Mouse (Mus musculus) megakaryocyte, adult 5-6 weeks (primary cell): ENCODE measurements around the gene Ccser1. TPM values are rescaled to one million over a fixed set of nuclear protein-coding genes. Genes with fewer than 3 reads are reported as not detected.
"Not testable (repeated sequence)": the region's sequence is repeated elsewhere in the genome, so short reads cannot be mapped to it uniquely, and the experiment has no call there.

ENCODE experiments used
- ATAC-seq: 2 replicates; pipeline ENCODE4 v1.8.0; 2016; ENCODE audit warnings: mild to moderate bottlenecking, inconsistent platforms; ENCODE audit not compliant: poor library complexity, severe bottlenecking
- total RNA-seq, 2 experiments: library from RNA; stranded (forward) in 1 of 2; stranded (reverse) in 1 of 2; fragments of 153-499, 151-499 nt in 1 of 2; fragments of 221-1000, 200-1000 nt in 1 of 2; gene quantifications; 2 replicates each; pipeline versions ENCODE4 v1.2.3 to v1.2.4; 2015 to 2017

The Ccser1 gene
- total RNA-seq, 2 experiments from 2014 or later: not detected

- ATAC-seq: no peak
These were observed 37.6 kb downstream of the Ccser1 start for GRCm38 (mm10) chr6:61217717-61218116.

- ATAC-seq: no peak
These were observed 43.4 kb downstream of the Ccser1 start for GRCm38 (mm10) chr6:61223563-61223962.

GRCm38 (mm10) chr6:61225302-61225701 lies 45.2 kb downstream of the Ccser1 start:
- ATAC-seq: no peak

- no peak for ATAC-seq
These were observed 50.1 kb downstream of the Ccser1 start for GRCm38 (mm10) chr6:61230058-61230718.

GRCm38 (mm10) chr6:61233060-61233459 lies 52.9 kb downstream of the Ccser1 start:
- no peak for ATAC-seq

- no peak for ATAC-seq
These were observed 53.5 kb downstream of the Ccser1 start for GRCm38 (mm10) chr6:61233548-61234187.

- no peak for ATAC-seq
These were observed 60.5 kb downstream of the Ccser1 start for GRCm38 (mm10) chr6:61240618-61241017.

GRCm38 (mm10) chr6:61242556-61242955 lies 62.4 kb downstream of the Ccser1 start:
- no peak for ATAC-seq

- ATAC-seq: no peak
These were observed 66.4 kb downstream of the Ccser1 start for GRCm38 (mm10) chr6:61246523-61246922.

- no peak for ATAC-seq
These were observed 67.8 kb downstream of the Ccser1 start for GRCm38 (mm10) chr6:61247842-61248472.

GRCm38 (mm10) chr6:61248700-61249099 lies 68.6 kb downstream of the Ccser1 start:
- no peak for ATAC-seq

GRCm38 (mm10) chr6:61251232-61251631 lies 71.1 kb downstream of the Ccser1 start:
- ATAC-seq: no peak

- no peak for ATAC-seq
These were observed 72.8 kb downstream of the Ccser1 start for GRCm38 (mm10) chr6:61252912-61253311.

GRCm38 (mm10) chr6:61255874-61256273 lies 75.8 kb downstream of the Ccser1 start:
- ATAC-seq: not testable (repeated sequence)

- ATAC-seq: no peak
These were observed 78.9 kb downstream of the Ccser1 start for GRCm38 (mm10) chr6:61258847-61259634.

- ATAC-seq: no peak
These were observed 81.3 kb downstream of the Ccser1 start for GRCm38 (mm10) chr6:61261381-61261780.

- no peak for ATAC-seq
These were observed 82.3 kb downstream of the Ccser1 start for GRCm38 (mm10) chr6:61262448-61262847.

- ATAC-seq: no peak
These were observed 83.2 kb downstream of the Ccser1 start for GRCm38 (mm10) chr6:61263291-61263690.

GRCm38 (mm10) chr6:61271033-61271432 lies 90.9 kb downstream of the Ccser1 start:
- ATAC-seq: no peak

GRCm38 (mm10) chr6:61273430-61273829 lies 93.3 kb downstream of the Ccser1 start:
- ATAC-seq: no peak

- ATAC-seq: no peak
These were observed 99.4 kb downstream of the Ccser1 start for GRCm38 (mm10) chr6:61279506-61279905.
